Mouse (Mus musculus) left cerebral cortex, adult 18-20 months (tissue): Measurements from ENCODE around the gene Ube2d1. TPM values are rescaled to one million over a fixed set of nuclear protein-coding genes. Genes with fewer than 3 reads are reported as not detected.
A peak's percentile ranks its signal among the peaks of the same experiment; 100 is the strongest.

Experiments
- DNase-seq, 2 experiments: peaks; one replicate each; pipeline ENCODE4 v3.0.0; 2021 to 2022; ENCODE audit warnings: low spot score in 2 of 2, mixed read lengths in 1 of 2
- total RNA-seq, 2 experiments: library from RNA; stranded (reverse); gene quantifications; 2 replicates each; pipeline ENCODE4 v1.2.3; 2021

Gene Ube2d1
- total RNA-seq, 2 experiments from 2014 or later, result 44.0 to 49.7 TPM

- DNase-seq, result no peak
Observed at GRCm38 (mm10) chr10:71291801-71292200, 6.7 kb upstream of the Ube2d1 start.

GRCm38 (mm10) chr10:71291179-71291661, 6.2 kb upstream of the Ube2d1 start:
- no peak for DNase-seq

- DNase-seq, result peak in 1 of 2 experiments; percentile 12
Observed at GRCm38 (mm10) chr10:71284511-71285125, 444 bp downstream of the Ube2d1 start.

GRCm38 (mm10) chr10:71284131-71284510, 941 bp downstream of the Ube2d1 start:
- no peak for DNase-seq

GRCm38 (mm10) chr10:71273008-71273739, 11.9 kb downstream of the Ube2d1 start:
- DNase-seq, result peak in 1 of 2 experiments; percentile 48

- DNase-seq, result no peak
Observed at GRCm38 (mm10) chr10:71267973-71268372, 17.1 kb downstream of the Ube2d1 start.

GRCm38 (mm10) chr10:71267511-71267910, 17.6 kb downstream of the Ube2d1 start:
- peak in 1 of 2 experiments; percentile 35 for DNase-seq

- DNase-seq, result no peak
Observed at GRCm38 (mm10) chr10:71265067-71265466, 20.0 kb downstream of the Ube2d1 start.

GRCm38 (mm10) chr10:71261637-71262036, 23.4 kb downstream of the Ube2d1 start:
- DNase-seq, result no peak

GRCm38 (mm10) chr10:71258943-71259342, 26.1 kb downstream of the Ube2d1 start:
- no peak for DNase-seq

- DNase-seq, result no peak
Observed at GRCm38 (mm10) chr10:71258516-71258915, 26.5 kb downstream of the Ube2d1 start.

GRCm38 (mm10) chr10:71253147-71253546, 31.9 kb downstream of the Ube2d1 start:
- no peak for DNase-seq

GRCm38 (mm10) chr10:71252421-71252820, 32.6 kb downstream of the Ube2d1 start:
- no peak for DNase-seq

- DNase-seq, result no peak
Observed at GRCm38 (mm10) chr10:71251846-71252245, 33.2 kb downstream of the Ube2d1 start.

- DNase-seq, result no peak
Observed at GRCm38 (mm10) chr10:71251256-71251655, 33.8 kb downstream of the Ube2d1 start.

- peak; percentile 68 to 77 for DNase-seq
Observed at GRCm38 (mm10) chr10:71250472-71250871, 34.6 kb downstream of the Ube2d1 start.

GRCm38 (mm10) chr10:71249086-71249880, 35.8 kb downstream of the Ube2d1 start:
- no peak for DNase-seq

- DNase-seq, result no peak
Observed at GRCm38 (mm10) chr10:71246956-71247355, 38.1 kb downstream of the Ube2d1 start.

- no peak for DNase-seq
Observed at GRCm38 (mm10) chr10:71239479-71240120, 45.5 kb downstream of the Ube2d1 start.

GRCm38 (mm10) chr10:71238240-71238554, 46.9 kb downstream of the Ube2d1 start, which contains the start of gene Tfam:
Gene Tfam (minus strand): TSS chr10:71238280.
- DNase-seq, result no peak

- peak; percentile 94 to 96 for DNase-seq
Observed at GRCm38 (mm10) chr10:71237516-71238239, 47.4 kb downstream of the Ube2d1 start.
